Mouse (Mus musculus): ENCODE measurements around the gene Doc2g.

DNA sequence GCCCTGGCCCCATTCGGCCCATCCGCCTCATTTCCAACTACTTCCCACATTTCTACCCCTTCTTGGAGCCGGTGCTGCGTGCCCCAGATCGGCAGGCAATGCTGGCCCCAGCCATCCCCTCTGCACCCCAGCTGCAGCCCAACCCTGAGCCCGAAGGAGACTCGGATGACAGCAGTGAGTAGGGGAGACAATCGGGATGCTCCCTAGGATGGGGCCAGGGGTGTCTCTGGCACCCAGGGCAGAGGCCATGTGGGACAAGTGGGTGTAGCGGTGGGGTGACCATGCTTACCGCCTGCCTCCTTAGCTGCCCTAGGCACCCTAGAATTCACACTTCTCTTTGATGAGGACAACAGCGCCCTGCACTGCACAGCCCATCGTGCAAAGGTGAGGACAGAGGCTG lies 528 bp downstream of the Doc2g start:
- TF ChIP-seq MYOD1 (IDR thresholded peaks at IDR 0.05; ENCODE audit: control insufficient read depth in 1 of 3, insufficient read length in 2 of 3, low read depth in 2 of 3) (no peak), POLR2A (IDR thresholded peaks at IDR 0.05; ENCODE audit: insufficient read length, low read depth) (no peak), E2F4 (IDR thresholded peaks at IDR 0.05; ENCODE audit: insufficient read depth) (no peak), MAX (IDR thresholded peaks at IDR 0.05; ENCODE audit: low read depth) (no peak), MYOG (IDR thresholded peaks at IDR 0.05; ENCODE audit: control insufficient read depth in 1 of 3, insufficient read depth in 1 of 3, insufficient read length in 2 of 3, low read depth in 2 of 3) (no peak), TCF3 (IDR thresholded peaks at IDR 0.05; ENCODE audit: insufficient read length, low read depth) (no peak), USF1 (IDR thresholded peaks at IDR 0.05; ENCODE audit: low read depth) (no peak)
